Mouse (Mus musculus) CH12.LX (cell line): ENCODE data around the gene RPS10-NUDT3.

ENCODE experiments used
- CTCF ChIP-seq, 2 experiments: IDR thresholded peaks in 1 of 2; conservative IDR thresholded peaks in 1 of 2; 2 replicates each; pipeline ENCODE4 v1.5.1; 2011 to 2012; ENCODE audit warnings: low read depth in 2 of 2, low read length in 2 of 2, improper control_type of control experiment in 1 of 2, inconsistent platforms in 1 of 2, mild to moderate bottlenecking in 1 of 2, moderate library complexity in 1 of 2
- EP300 ChIP-seq: IDR thresholded peaks from 2 replicates; pipeline ENCODE4 v1.6.1; 2011; ENCODE audit warnings: low read length, improper control_type of control experiment
- HCFC1 ChIP-seq: IDR thresholded peaks from 2 replicates; pipeline ENCODE4 v1.6.1; 2012; ENCODE audit warnings: low read depth, mild to moderate bottlenecking, inconsistent platforms, low read length, improper control_type of control experiment
- JUN ChIP-seq: IDR thresholded peaks from 2 replicates; pipeline ENCODE4 v1.6.1; 2011; ENCODE audit warnings: low read depth, mild to moderate bottlenecking, low read length, improper control_type of control experiment, moderate library complexity; ENCODE audit not compliant: insufficient read depth
- KAT2A ChIP-seq: IDR thresholded peaks from 2 replicates; pipeline ENCODE4 v1.6.1; 2012; ENCODE audit warnings: low read length, improper control_type of control experiment, inconsistent platforms; ENCODE audit not compliant: insufficient replicate concordance
- RAD21 ChIP-seq: IDR thresholded peaks from 2 replicates; pipeline ENCODE4 v1.6.1; 2011; ENCODE audit warnings: low read depth, mild to moderate bottlenecking, low read length, improper control_type of control experiment, moderate library complexity

DNA sequence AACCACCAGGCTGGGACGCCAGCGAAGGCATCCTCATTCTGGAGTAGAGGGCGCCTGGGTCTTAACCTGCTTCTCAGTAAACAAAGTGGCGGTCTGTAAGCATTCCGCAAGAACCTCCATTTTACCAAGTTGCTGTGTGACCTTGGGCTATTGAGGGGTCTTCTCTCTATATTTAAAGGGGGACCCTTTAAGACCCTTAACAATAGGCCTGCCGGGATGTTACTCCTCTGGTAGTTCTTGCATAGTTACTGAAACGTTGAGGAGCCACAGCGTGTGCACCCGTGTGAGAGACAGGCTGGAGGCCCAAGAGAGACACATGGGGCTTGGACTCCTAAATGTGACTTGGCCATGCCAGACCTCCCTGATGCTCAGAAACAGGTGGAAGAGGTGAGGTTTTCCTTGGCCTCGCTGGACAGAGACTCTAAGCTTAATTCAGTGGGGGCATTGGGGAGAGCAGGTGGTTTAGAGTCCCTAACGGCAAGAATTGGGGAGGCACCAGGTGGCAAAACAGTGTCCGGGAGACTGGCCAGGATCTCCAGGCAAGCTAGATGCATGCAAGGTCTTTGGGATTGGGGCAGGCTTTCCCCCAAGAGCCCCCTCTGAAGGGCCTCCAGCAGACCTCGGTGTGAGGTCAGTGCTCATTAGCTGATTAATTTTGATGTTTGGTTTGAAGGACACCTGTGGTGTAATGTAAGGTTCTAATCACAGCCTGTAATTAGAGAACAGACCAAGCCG lies 76.9 kb downstream of the RPS10-NUDT3 start:
- TF ChIP-seq HCFC1 = no peak
- no peak for TF ChIP-seq CTCF (conservative IDR thresholded peaks at IDR 0.05 in 1 of 2, IDR thresholded peaks at IDR 0.05 in 1 of 2; ENCODE audit: low read depth in 2 of 2, low read length in 2 of 2)
- no peak for TF ChIP-seq EP300
- no peak for TF ChIP-seq RAD21
- no peak for TF ChIP-seq KAT2A
- no peak for TF ChIP-seq JUN
